Mouse (Mus musculus): Measurements from ENCODE around the gene Rer1. TPM values are rescaled to one million over a fixed set of nuclear protein-coding genes. Genes with fewer than 3 reads are reported as not detected.

The Rer1 gene
- polyA plus RNA-seq, 1 experiment from 2014 or later: 145 TPM

DNA sequence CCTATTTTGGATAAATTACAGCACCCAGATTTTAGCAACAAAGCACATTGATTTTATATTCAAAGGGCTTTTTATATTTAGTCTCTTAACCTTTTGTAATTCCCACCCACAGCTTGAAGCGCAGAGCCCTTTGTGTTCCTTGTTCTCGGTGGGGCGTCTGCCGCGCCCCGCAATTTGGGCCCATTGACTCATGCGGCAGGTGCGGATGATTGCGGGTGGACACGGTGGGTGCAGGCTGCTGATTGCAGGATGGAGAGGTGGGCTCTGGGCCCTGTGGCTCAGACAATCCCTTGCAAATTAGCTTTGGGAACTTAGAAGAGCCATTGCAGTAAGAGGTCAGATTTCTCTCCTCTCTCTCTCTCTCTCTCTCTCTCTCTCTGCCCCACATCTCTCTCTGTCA, 32.1 kb upstream of the Rer1 start:
- no peak overlapping the region for H3K4me3 ChIP-seq (replicated peaks; ENCODE audit: low read length)
- H3K36me3 ChIP-seq (replicated peaks; ENCODE audit: control insufficient read depth, insufficient read depth): no peaks in the 10 kb centered on the region
- peaks cover 10% of the 10 kb centered on the region; the same call in 1 of the 2 replicates for H3K4me1 ChIP-seq (replicated peaks; ENCODE audit: control insufficient read depth, insufficient read depth, low read length)
- no peak for DNase-seq (ENCODE audit: low spot score)
- WGBS: 46% methylated on average over 10 of the region's 10 CpGs
- no peak for ATAC-seq (ENCODE audit: low FRiP score)
- no peaks in the 10 kb centered on the region for H3K9me3 ChIP-seq (ENCODE audit: control insufficient read depth, low read length)
- no peak overlapping the region for H3K27ac ChIP-seq
- no peaks in the 10 kb centered on the region for H3K27me3 ChIP-seq (ENCODE audit: control insufficient read depth, insufficient read depth, low read length)
- no peak overlapping the region for H3K4me2 ChIP-seq (replicated peaks)
- H3K9ac ChIP-seq: no peak overlapping the region

DNA sequence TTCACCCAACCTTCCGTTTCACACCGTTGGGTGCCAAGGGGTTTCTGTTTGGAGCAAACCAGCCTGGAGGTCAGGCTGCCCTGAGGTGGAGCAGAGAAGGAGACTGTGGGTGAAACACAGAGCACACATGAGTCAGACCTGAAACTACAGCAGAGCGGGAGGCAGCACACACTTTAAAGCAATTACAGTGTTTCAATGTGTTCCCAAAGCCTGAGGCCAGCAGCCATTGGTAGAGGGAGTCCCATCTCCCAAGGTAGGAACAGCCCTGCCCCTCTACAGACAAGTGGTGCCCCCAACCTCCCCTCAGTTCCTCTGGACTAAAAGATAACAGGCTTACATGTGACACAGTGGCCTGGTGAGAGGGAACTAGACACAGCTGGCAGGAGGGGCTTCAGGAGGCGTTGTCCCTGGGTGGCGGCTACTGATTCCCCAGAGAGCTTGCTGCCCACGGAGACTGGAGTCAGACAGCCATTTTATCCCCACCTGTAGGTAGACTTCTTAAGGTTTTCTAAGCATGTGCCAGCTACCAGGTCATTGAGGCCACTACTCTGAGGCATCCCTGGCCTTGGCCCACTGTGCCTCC, 31.3 kb upstream of the Rer1 start:
- Histone ChIP-seq H3K9me3 (ENCODE audit: control insufficient read depth, low read length) (no peaks in the 10 kb centered on the region), H3K4me3 (replicated peaks; ENCODE audit: low read length) (no peak overlapping the region), H3K27me3 (ENCODE audit: control insufficient read depth, insufficient read depth, low read length) (no peaks in the 10 kb centered on the region), H3K9ac (no peak overlapping the region), H3K4me1 (replicated peaks; ENCODE audit: control insufficient read depth, insufficient read depth, low read length) (peaks cover 4% of the 10 kb centered on the region; the same call in 1 of the 2 replicates), H3K36me3 (replicated peaks; ENCODE audit: control insufficient read depth, insufficient read depth) (no peaks in the 10 kb centered on the region), H3K4me2 (replicated peaks) (no peak overlapping the region), H3K27ac (no peak overlapping the region)
- DNase-seq (ENCODE audit: low spot score) (no peak), ATAC-seq (ENCODE audit: low FRiP score) (no peak)
- 80% methylated on average over 6 of the region's 6 CpGs for WGBS

DNA sequence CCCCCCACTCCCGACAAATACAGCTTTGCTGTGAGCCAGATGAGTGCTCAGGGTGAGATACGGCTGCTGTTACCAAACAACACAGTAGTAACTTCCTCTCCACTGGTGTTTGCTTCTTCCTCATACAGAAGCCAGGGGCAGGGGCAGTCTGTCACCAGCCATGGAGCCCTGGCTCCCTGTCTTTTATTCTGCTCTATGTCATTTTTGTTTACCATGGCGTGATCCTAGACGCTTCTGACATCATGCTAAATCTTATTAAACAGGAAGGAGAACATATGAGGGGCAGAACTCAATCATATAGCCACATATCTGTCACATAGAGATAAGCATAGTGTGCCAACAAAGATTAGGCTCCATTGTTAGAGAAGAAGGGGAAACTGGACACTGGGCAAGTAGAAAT, 30.4 kb upstream of the Rer1 start:
- DNase-seq (ENCODE audit: low spot score): no peak
- Histone ChIP-seq H3K4me3 (replicated peaks; ENCODE audit: low read length) (no peak overlapping the region), H3K27me3 (ENCODE audit: control insufficient read depth, insufficient read depth, low read length) (no peaks in the 10 kb centered on the region), H3K36me3 (replicated peaks; ENCODE audit: control insufficient read depth, insufficient read depth) (no peaks in the 10 kb centered on the region), H3K9me3 (ENCODE audit: control insufficient read depth, low read length) (no peaks in the 10 kb centered on the region), H3K27ac (no peak overlapping the region), H3K4me1 (replicated peaks; ENCODE audit: control insufficient read depth, insufficient read depth, low read length) (no peaks in the 10 kb centered on the region; the same call in 1 of the 2 replicates), H3K9ac (no peak overlapping the region), H3K4me2 (replicated peaks) (no peak overlapping the region)
- 79% methylated on average over 4 of the region's 4 CpGs for WGBS
- ATAC-seq (ENCODE audit: low FRiP score): no peak

DNA sequence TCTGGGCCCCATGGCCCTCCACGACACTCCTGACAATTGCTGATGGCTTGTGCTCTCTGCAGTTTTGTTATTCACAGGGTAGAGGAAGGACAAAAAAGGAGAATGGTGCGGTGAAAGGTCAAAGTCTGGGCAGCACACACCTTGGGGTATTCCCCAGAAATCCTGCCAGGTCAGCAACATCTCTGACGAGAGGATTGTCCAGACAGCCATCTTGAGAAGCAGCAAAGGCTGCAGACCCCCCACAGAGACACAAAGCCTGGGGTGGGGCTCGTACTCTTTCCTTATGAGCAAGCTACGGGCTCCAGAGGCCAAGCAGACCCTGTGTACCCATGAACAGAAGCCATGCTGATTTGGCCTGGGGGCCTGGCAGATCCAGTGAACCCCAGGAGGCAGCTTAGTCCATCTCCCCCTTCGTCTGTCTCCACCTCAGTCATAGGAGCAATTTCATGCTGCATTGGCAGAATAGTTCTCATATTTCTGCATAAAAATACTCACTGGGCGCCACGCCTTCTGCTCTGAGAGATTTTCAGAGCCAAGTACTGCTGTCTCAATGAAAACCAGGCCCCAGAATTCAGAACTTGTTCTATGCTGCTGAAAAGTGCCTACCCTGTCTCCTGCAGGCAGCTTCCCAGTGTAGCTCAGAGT, 27.7 kb upstream of the Rer1 start:
- Histone ChIP-seq H3K9me3 (ENCODE audit: control insufficient read depth, low read length) (no peaks in the 10 kb centered on the region), H3K4me1 (replicated peaks; ENCODE audit: control insufficient read depth, insufficient read depth, low read length) (no peaks in the 10 kb centered on the region; the same call in 1 of the 2 replicates), H3K4me2 (replicated peaks) (no peak overlapping the region), H3K4me3 (replicated peaks; ENCODE audit: low read length) (no peak overlapping the region), H3K9ac (no peak overlapping the region), H3K36me3 (replicated peaks; ENCODE audit: control insufficient read depth, insufficient read depth) (no peaks in the 10 kb centered on the region), H3K27ac (no peak overlapping the region), H3K27me3 (ENCODE audit: control insufficient read depth, insufficient read depth, low read length) (no peaks in the 10 kb centered on the region)
- ATAC-seq (ENCODE audit: low FRiP score) (no peak), DNase-seq (ENCODE audit: low spot score) (no peak)
- WGBS: 56% methylated on average over 8 of the region's 8 CpGs

DNA sequence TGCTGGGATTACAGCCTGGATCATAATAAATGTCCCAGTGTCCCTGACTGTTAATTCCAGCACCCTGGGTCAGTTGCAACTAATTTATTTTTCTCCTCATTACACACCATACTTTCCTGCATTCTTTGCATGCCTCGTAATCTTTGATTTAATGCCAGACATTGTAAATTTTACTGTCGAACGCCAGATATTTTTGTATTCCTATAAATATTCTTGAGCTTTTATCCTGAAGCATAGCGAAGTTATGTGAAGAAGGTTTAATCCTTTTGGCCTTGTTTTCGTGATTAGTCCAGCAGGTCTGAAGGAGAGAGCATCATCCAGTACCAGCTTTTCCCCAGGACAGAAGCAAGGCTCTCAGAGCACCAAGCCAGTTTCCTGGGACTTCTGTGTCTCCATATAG, 23.3 kb upstream of the Rer1 start:
- no peaks in the 10 kb centered on the region for H3K36me3 ChIP-seq (replicated peaks; ENCODE audit: control insufficient read depth, insufficient read depth)
- ATAC-seq (ENCODE audit: low FRiP score): no peak
- no peak overlapping the region for H3K4me2 ChIP-seq (replicated peaks)
- H3K27ac ChIP-seq: no peak overlapping the region
- H3K4me1 ChIP-seq (replicated peaks; ENCODE audit: control insufficient read depth, insufficient read depth, low read length): no peaks in the 10 kb centered on the region; the same call in 1 of the 2 replicates
- WGBS: 88% methylated on average over 5 of the region's 5 CpGs
- no peaks in the 10 kb centered on the region for H3K9me3 ChIP-seq (ENCODE audit: control insufficient read depth, low read length)
- H3K27me3 ChIP-seq (ENCODE audit: control insufficient read depth, insufficient read depth, low read length): no peaks in the 10 kb centered on the region
- H3K4me3 ChIP-seq (replicated peaks; ENCODE audit: low read length): no peak overlapping the region
- DNase-seq (ENCODE audit: low spot score): no peak
- H3K9ac ChIP-seq: no peak overlapping the region

DNA sequence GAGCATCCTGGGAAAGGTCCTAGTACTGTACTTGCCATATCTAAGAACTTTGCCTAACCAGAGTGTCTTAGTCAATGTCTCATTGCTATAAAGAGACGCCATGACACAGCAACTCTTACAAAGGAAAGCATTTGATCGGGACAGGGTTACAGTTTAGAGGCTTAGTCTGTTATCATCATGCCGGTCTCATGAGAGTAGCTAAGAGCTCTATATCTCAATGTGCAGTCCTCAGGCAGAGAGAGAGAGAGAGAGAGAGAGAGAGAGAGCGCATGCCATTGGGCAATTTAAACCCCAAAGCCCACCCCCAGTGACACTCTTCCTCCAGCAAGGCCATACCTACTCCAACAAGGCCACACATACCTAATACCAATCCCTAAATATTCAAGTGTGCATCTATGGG, 21.7 kb upstream of the Rer1 start:
- H3K4me1 ChIP-seq (replicated peaks; ENCODE audit: control insufficient read depth, insufficient read depth, low read length): no peaks in the 10 kb centered on the region
- no peak overlapping the region for H3K9ac ChIP-seq
- 93% methylated on average over 4 of the region's 4 CpGs for WGBS
- no peak for ATAC-seq (ENCODE audit: low FRiP score)
- no peaks in the 10 kb centered on the region for H3K9me3 ChIP-seq (ENCODE audit: control insufficient read depth, low read length)
- H3K4me3 ChIP-seq (replicated peaks; ENCODE audit: low read length): no peak overlapping the region
- no peaks in the 10 kb centered on the region for H3K27me3 ChIP-seq (ENCODE audit: control insufficient read depth, insufficient read depth, low read length)
- H3K4me2 ChIP-seq (replicated peaks): no peak overlapping the region
- no peaks in the 10 kb centered on the region for H3K36me3 ChIP-seq (replicated peaks; ENCODE audit: control insufficient read depth, insufficient read depth)
- H3K27ac ChIP-seq: no peak overlapping the region
- no peak for DNase-seq (ENCODE audit: low spot score)

DNA sequence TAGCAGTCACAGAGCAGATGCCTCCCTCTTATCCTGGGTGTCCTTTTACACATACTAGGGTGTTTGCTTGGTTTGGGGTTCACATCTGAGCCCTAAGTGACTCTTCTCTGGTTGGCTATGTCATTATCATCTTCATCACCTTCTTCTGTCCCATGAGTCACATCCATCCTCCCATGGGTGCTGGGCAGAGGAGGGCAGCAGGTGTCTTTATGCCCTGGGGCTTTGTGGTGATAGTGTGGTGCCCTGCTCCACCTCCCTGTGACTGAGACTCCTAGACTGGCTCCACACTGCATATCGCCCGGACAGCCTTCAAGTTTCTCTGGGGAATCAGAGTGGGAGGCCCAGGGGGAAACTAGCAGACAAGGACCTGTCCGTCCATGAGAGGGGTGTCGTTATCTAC, 12.4 kb upstream of the Rer1 start:
- 75% methylated on average over 4 of the region's 4 CpGs for WGBS
- no peak overlapping the region for H3K9ac ChIP-seq
- no peak overlapping the region for H3K4me3 ChIP-seq (replicated peaks; ENCODE audit: low read length)
- DNase-seq (ENCODE audit: low spot score): no peak
- no peak overlapping the region for H3K27ac ChIP-seq
- no peaks in the 10 kb centered on the region for H3K27me3 ChIP-seq (ENCODE audit: control insufficient read depth, insufficient read depth, low read length)
- ATAC-seq (ENCODE audit: low FRiP score): no peak
- no peaks in the 10 kb centered on the region for H3K9me3 ChIP-seq (ENCODE audit: control insufficient read depth, low read length)
- no peaks in the 10 kb centered on the region for H3K36me3 ChIP-seq (replicated peaks; ENCODE audit: control insufficient read depth, insufficient read depth)
- H3K4me1 ChIP-seq (replicated peaks; ENCODE audit: control insufficient read depth, insufficient read depth, low read length): no peaks in the 10 kb centered on the region; the same call in 1 of the 2 replicates
- H3K4me2 ChIP-seq (replicated peaks): no peak overlapping the region

DNA sequence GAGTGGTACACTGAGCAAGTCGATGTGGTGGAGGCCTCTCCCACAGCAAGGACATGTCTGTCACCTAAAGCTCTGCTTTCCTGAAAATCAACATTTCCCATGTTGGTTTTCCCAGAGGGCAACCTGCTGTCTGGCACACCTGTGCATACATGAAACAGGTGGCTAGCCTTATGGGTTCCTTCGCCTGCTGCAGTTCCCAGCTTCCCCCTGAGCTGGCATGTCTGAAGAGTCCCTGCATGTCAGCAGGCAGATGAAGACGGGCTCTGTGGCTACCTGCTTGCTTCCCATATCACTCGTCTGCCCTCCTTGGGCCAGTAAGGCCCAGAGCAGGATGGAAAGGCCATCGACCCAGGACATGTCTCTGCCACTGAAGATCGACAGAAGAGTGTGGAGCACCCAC, 11.3 kb upstream of the Rer1 start:
- 84% methylated on average over 6 of the region's 6 CpGs for WGBS
- no peak overlapping the region for H3K4me3 ChIP-seq (replicated peaks; ENCODE audit: low read length)
- DNase-seq (ENCODE audit: low spot score) (no peak), ATAC-seq (ENCODE audit: low FRiP score) (no peak)
- no peak overlapping the region for H3K4me2 ChIP-seq (replicated peaks)
- no peaks in the 10 kb centered on the region; the same call in 1 of the 2 replicates for H3K4me1 ChIP-seq (replicated peaks; ENCODE audit: control insufficient read depth, insufficient read depth, low read length)
- no peaks in the 10 kb centered on the region for H3K27me3 ChIP-seq (ENCODE audit: control insufficient read depth, insufficient read depth, low read length)
- no peak overlapping the region for H3K9ac ChIP-seq
- no peaks in the 10 kb centered on the region for H3K36me3 ChIP-seq (replicated peaks; ENCODE audit: control insufficient read depth, insufficient read depth)
- no peaks in the 10 kb centered on the region for H3K9me3 ChIP-seq (ENCODE audit: control insufficient read depth, low read length)
- H3K27ac ChIP-seq: no peak overlapping the region

DNA sequence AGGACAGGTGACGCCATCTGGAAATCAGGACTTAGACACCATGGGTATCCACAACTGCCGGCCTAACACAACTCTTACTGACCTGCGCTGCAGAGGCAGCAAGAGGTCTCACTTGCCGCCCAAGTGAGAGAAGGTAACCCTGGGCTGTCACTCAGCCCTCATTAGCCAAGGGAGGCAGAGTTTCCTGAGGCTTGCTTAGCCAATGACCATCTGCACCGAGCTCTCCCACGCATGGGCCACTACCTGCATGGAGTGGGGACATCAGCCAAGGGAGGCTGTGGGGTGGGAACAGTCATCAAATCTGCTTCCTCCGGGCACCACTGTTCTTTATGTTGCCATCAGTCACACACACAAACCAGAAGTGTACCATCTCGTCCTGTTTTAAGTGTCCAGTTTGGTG, 9.8 kb upstream of the Rer1 start:
- no peaks in the 10 kb centered on the region for H3K36me3 ChIP-seq (replicated peaks; ENCODE audit: control insufficient read depth, insufficient read depth)
- 88% methylated on average over 8 of the region's 8 CpGs for WGBS
- H3K27ac ChIP-seq: no peak overlapping the region
- no peak overlapping the region for H3K4me3 ChIP-seq (replicated peaks; ENCODE audit: low read length)
- H3K4me1 ChIP-seq (replicated peaks; ENCODE audit: control insufficient read depth, insufficient read depth, low read length): no peaks in the 10 kb centered on the region; the same call in 1 of the 2 replicates
- H3K9me3 ChIP-seq (ENCODE audit: control insufficient read depth, low read length): no peaks in the 10 kb centered on the region
- no peak overlapping the region for H3K9ac ChIP-seq
- ATAC-seq (ENCODE audit: low FRiP score) (no peak), DNase-seq (ENCODE audit: low spot score) (no peak)
- H3K4me2 ChIP-seq (replicated peaks): no peak overlapping the region
- no peaks in the 10 kb centered on the region for H3K27me3 ChIP-seq (ENCODE audit: control insufficient read depth, insufficient read depth, low read length)

Measured in hindbrain, embryonic 14.5 days (tissue).